Mouse (Mus musculus) layer of hippocampus, postnatal 10 days (tissue): Measurements from ENCODE around the gene Gm10272. TPM values are rescaled to one million over a fixed set of nuclear protein-coding genes. Genes with fewer than 3 reads are reported as not detected.
A peak's percentile ranks its signal among the peaks of the same experiment; 100 is the strongest.
"Not testable (repeated sequence)": the region's sequence is repeated elsewhere in the genome, so short reads cannot be mapped to it uniquely, and the experiment has no call there.

Source experiments
- DNase-seq, 2 experiments: peaks; one replicate each; pipeline ENCODE4 v3.0.0; 2021; ENCODE audit warnings: low spot score in 2 of 2
- long read RNA-seq: library from polyadenylated mRNA; stranded (forward); transcript quantifications from one replicate; pipeline ENCODE4 v2.0.0, GENCODE M21; 2023
- total RNA-seq, 2 experiments: library from RNA; stranded (reverse); gene quantifications; 2 replicates each; pipeline ENCODE4 v1.2.3; 2021

Gene Gm10272
- not detected for total RNA-seq
- long read RNA-seq, result 0 reads

DNA sequence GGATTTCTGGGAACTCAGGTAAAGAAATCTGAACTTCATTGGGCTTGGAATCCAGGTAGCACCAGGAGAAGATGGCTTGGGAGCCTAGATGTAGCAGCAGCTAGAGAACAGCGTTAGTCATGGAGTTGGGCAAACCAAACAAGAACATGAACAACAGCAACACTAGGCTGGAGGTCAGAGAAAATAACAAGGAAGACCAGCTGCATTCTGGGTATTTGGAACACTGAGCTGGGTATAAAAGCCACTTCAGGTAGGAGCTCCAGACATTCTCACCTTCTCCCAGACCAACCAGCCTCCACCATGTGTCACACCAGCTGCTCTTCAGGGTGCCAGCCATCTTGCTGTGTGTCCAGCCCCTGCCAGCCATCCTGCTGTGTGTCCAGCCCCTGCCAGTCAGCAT lies at the start of gene Gm10272:
TSS of gene Gm10272 (plus strand) at position 301 of the 400 bp plus-strand sequence.
- DNase-seq, result no peak

DNA sequence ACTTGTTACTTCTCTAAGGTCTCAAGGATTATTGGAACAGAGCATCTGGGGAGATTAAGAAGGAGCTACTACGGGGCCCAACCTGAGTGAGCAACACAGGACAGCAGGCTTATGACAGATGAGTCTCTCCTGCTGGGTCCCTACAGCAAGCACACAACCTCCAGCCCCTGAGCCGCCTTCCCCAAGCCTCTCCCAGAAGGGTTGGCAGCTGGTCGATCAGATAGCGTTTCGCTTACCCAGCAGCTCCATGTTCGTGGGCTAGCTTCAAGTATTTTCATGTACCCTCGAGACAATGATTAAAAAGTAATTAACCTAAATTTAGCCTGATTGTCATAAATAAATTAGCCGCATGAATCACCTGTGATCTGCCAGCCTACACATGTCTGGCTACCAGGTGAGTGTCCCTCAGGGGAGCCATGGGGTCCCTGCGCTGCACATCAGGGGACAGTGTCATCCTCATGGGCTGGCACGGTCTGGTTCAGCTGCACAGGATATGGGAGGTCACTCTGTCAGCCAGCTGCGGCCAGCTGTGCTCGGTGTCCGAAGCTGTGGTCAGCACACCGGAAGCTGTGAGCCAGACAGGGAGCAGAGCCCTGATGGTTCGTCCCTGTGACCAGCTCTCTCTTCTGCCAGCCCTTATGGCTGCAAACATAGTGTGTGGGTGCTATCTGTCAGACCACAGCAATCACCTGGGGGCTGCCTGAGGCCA lies 48.0 kb upstream of the Gm10272 start:
- DNase-seq, result no peak

DNA sequence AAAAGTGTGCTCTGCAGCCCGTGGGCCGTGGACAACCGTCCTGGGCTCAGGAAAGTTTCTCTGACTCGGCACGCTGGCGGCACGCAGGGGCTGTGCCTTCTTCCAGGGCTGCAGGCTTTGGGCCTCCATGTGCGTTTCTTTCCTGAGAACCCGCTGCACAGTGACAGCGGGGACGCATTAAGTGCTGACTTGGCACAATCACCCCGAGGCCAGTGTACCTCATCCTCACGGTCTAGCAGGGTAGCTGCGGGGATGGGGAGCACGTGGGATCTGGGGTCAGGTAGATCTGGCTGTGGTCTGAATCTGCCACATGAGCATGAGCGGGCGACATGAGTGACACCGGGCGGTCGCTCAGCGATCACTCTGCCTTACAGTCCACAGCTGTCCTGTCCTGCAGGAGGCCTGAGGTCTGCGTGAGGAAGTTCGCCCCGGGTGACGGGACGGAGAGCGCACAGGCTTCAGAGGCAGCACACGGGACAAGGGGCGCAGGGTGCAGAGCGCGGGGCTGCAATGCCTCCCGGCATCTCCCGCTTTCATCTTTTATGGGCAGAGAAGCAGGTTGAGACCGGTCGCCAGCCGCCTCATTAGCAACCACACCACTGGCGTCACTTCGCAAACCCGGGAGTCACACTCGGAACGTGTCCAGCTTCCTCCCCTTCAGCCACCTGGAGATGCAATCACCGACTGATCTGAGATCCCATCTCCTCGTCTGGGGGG lies 42.3 kb upstream of the Gm10272 start:
- DNase-seq, result no peak

DNA sequence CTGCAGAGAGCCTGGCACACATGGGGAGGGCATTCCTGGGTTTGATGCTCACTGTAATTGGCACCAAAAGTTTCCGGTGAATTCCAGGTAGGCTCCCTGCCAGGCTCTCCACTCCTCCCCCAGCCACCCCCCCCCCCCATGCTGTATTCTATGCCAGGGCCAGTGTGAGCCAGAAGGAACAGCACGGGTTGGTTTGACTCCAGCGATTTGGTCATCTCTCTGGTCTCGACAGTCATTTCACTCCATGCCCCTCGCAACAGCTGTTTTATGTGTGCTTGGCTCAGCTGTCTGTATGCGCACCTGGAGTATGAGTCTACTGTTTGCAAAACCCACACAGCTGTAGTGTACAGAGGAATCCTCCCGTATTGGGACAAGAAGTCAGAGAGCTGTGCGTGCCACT lies 40.1 kb upstream of the Gm10272 start:
- DNase-seq, result no peak

- no peak for DNase-seq
Measured at GRCm38 (mm10) chr10:77667402-77667801, 39.0 kb upstream of the Gm10272 start.

GRCm38 (mm10) chr10:77670710-77671109 lies 35.7 kb upstream of the Gm10272 start:
- no peak for DNase-seq

DNA sequence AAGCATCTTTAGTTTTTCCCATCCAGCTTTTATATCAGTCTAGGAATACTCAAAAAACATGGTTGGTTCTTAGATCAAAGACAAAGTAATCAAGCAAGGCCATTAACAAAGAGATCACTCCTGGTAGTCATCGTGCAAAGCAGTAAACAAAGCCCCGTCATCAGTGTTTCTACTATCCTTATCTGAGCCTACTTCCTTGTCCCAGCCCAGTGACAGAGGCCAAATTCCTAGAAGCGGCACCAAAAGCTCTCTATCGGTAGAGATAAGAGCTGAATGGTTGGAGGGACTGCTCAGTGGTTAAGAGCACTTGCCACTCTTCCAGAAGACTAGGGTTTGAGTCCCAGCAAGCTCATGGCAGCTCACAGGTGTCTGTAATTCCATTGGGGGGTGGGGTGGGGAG lies 34.9 kb upstream of the Gm10272 start:
- no peak for DNase-seq

GRCm38 (mm10) chr10:77673765-77674164 lies 32.7 kb upstream of the Gm10272 start:
- no peak for DNase-seq

GRCm38 (mm10) chr10:77677562-77677961 lies 28.9 kb upstream of the Gm10272 start:
- peak; percentile 32 to 47 for DNase-seq

- no peak for DNase-seq
Measured at GRCm38 (mm10) chr10:77682994-77683393, 23.4 kb upstream of the Gm10272 start.

DNA sequence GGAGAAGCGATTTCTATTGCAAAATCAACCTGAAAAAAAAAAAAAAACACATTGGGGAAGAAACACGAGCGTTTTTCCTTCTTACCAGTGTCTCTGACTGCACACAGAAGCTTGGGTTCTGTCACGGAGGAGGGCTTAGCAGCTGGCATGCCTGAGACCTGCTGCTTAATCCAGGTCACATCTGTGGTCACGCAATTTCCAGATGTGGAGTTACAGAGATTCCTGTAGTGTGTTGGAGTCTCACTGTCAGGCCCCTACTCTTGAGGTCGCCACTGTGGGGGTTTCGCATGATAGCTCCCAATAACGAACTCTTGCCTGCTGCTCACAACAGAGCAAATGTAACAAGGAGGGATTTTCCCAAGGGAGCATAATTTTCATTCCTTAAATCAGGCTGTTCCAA lies 22.2 kb upstream of the Gm10272 start:
- no peak for DNase-seq

DNA sequence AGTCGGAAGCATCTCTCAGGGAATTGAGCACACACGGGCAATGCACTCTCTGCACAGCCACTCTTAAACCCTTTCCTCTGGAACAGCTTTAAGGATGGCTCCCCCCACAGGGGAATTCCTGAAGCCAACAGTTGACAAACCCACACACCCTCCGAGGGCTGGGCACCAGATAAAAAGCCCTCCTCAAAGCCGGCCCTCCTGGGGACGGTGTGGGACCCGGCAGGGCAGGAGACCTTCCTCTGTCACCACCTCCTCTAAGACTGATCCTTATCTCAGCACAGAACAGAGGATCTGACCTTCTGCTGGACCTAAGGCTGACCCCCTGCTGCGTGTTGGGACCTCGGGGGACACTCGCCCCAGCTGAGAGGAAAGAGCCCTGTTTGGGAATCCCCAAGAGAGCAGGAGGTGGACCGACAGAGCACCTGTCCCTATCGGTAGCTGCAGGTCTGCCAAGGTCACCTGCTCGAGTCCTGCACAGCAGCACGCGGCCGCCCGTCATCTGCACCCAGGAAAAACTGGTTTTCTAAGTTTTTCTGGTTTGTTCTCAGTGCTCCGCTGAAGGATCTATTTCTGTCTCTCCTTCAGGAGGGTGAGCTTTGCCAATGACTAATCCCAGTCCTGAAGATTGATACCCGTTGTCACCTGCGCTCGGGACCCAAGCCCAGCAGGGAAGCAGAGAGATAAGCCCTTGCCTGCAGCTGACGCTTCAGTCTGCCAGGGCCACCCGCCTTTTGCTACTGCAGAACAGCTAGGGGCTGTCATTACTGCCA lies 20.3 kb upstream of the Gm10272 start, which contains the start of gene Tspear:
TSS of gene Tspear (plus strand) at position 675 of the 770 bp plus-strand sequence.
- DNase-seq, result no peak

DNA sequence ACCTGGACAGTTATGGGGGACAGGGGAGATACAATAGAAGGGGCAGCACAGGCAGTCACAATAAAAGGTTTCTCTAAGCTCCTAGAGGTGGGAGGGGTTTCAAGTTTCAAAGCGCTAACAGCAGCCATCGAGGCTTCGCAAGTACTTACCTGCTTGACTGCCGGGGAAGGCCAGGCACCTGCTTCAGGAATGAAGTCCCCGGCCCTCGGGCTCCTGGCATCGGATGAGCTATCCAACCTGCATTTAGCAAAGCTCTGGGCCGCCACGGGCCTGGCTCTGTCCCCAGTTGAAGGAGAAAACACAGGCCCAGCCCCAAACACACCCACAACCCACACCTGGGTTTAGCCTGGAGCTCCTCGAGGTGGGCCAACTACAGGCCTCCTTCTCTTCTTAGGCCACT lies 19.4 kb upstream of the Gm10272 start:
- no peak for DNase-seq

- DNase-seq, result not testable (repeated sequence)
Measured at GRCm38 (mm10) chr10:77690356-77690807, 16.0 kb upstream of the Gm10272 start, which contains the start of gene Gm19402. Gene Gm19402 (minus strand): TSS chr10:77690757.

DNA sequence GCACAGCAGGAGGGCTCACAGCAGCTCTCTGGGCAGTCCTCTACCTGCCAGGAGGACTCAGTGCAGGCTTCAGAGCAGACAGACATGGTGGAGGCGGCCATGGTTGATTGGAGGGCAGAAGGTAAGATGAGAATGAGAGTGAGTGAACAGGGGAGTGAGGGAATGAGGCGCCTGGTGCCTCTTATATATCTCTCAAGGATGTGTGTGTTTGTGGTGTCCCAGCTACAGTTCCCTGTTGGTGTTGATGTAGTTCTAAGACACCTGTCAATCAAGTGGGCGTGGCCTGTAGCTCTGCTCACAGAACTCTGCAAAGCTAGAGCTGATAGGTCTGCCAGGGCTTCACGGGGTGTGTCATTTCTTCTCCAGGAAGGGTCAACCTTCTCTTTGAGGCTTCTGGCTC lies 9.3 kb upstream of the Gm10272 start, which contains the start of gene Gm9508:
TSS of gene Gm9508 (minus strand) at position 101 of the 400 bp plus-strand sequence.
- no peak for DNase-seq

DNA sequence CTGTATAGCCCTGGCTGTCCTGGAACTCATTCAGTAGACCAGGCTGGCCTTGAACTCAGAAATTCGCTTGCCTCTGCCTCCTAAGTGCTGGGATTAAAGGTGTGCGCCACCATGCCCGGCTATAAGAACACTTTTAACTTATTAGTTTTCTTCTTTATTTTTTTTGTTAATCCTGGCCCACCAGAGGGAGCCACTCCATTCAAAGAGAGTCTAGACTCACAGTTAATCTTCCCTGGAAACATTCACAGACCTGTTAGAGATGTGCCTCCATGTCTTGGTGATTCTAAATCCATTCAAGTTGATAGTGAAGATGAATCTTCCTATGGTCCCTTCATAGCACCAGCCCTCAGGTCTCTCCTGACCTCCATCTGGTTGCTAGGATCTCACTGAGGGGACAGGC lies 3.4 kb downstream of the Gm10272 start:
- DNase-seq, result no peak

DNA sequence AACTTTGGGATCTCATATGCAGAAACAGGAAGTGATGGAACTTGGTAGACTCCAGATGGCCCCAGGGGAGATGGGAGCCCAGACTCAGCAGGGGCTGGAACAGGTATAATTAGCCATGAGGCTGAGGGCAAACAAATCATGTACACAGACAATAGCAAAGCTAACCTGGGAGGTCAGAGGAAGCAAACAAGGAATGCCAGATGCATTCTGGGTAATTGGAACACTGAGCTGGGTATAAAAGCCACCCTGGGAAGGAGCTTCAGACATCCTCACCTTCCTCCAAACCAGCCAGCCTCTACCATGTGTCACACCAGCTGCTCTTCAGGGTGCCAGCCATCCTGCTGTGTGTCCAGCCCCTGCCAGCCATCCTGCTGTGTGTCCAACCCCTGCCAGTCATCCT lies 4.7 kb downstream of the Gm10272 start, which contains the start of gene Gm10024:
TSS of gene Gm10024 (plus strand) at position 301 of the 400 bp plus-strand sequence.
- not testable (repeated sequence) for DNase-seq

DNA sequence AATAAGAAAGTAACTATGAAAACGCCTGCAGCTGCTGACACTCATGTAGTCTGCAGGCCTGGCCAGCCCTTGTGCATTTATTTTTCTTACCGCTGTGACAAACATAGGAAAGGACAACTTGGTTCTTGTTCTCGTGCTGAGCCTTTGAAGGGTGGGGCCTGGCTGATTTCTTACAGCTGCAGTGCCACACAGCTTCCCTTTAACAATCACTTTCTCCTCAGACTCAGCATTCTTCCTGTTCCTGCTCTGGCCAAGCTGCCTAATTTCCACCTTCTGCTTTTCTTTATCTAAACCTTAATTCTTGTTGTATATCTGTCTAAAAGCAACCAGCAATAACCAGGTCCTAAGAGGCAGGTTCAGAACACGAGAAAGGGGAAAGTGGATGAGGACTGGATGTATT lies 7.3 kb downstream of the Gm10272 start:
- no peak for DNase-seq

DNA sequence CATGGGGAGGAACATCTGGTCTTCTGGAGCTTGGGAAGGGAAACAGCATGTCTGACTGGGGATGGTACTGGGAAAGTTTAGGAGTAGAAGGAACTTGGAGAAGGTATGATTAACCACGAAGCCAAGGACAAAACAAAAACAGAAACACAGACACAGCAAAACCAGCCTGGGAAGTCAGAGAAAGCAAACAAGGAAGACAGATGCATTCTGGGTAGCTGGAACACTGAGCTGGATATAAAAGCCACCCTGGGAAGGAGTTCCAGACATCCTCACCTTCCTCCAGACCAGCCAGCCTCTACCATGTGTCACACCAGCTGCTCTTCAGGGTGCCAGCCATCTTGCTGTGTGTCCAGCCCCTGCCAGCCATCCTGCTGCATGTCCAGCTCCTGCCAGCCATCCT lies 9.1 kb downstream of the Gm10272 start, which contains the start of gene Gm10142:
TSS of gene Gm10142 (plus strand) at position 301 of the 400 bp plus-strand sequence.
- DNase-seq, result no peak

GRCm38 (mm10) chr10:77720299-77720698 lies 13.9 kb downstream of the Gm10272 start, which contains the start of gene Krtap12-1:
Gene Krtap12-1 (plus strand): TSS chr10:77720599.
- not testable (repeated sequence) for DNase-seq

DNA sequence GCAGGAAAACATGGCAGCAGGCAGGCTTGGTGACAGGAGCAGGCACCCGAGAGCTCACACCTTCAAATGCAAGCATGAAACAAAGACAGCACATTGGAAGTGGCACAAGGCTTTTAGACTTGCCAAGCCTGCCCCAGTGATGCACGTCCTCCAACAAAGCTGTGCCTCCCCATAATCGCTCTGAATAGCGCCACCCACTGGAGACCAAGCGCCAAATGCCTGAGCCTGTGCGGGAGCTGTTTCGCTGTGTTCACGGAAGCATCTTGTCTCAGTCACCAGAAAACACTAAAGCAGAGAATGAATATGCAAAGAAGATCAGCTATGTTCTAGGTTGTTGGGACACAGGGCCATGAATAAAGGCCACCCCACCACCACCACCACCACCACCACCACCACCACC lies 18.4 kb downstream of the Gm10272 start:
- DNase-seq, result no peak
